Mouse (Mus musculus): ENCODE data around the gene Esrrg.

DNA sequence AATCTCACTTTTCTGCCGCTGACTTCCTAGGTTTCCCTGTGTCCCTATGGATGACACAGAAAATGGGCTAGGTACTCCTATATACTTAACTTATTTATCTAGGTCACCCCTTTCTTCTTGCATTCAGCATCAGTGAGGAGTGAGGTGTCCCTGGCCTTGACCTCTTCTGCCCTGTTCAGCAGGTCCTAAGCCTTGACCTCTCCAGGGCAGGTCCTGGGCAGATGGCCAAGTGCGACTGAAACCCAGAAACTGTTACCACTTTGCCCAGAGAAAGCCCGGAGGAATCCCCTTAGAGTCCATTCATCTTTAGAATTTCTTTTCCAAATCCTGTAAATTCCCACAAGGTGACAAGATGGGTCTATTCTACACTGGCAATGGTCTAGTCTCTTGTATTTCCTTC, 201.0 kb downstream of the Esrrg start:
- TF ChIP-seq POLR2A (IDR thresholded peaks at IDR 0.05; ENCODE audit: borderline replicate concordance, insufficient read depth, low read length) (no peak), CTCF (IDR thresholded peaks at IDR 0.05; ENCODE audit: borderline replicate concordance, insufficient read depth, low read depth, low read length) (no peak)

Data from cerebellum, adult 2 months (tissue).